Mouse (Mus musculus): ENCODE data around the gene Golga5. TPM values are rescaled to one million over a fixed set of nuclear protein-coding genes. Genes with fewer than 3 reads are reported as not detected.

Golga5 gene
- polyA plus RNA-seq, 1 experiment from 2014 or later: 28.5 TPM

DNA sequence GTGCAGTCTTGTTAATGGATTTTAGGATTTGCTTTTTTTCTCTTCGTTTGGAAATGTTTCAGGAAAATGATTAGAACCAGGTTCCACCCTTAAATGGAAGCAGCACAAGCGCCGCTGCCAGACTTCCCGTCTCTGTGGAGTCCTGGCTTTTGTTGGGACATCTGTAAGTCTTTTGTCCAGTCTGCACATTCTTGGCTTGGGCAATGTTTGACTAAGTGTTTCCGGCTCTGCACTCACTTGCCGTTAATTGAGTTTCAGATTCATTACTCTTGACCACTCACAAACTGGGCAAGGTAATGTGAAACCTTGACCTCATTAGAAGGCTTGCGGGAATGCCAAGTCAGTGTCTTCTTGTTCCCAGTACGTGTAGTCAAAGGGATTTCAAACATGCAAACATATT lies 29.8 kb downstream of the Golga5 start:
- H3K9me3 ChIP-seq (ENCODE audit: control insufficient read depth, low read length): no peaks in the 10 kb centered on the region
- H3K27me3 ChIP-seq (ENCODE audit: control insufficient read depth, insufficient read depth, low read length): no peaks in the 10 kb centered on the region
- H3K36me3 ChIP-seq (ENCODE audit: control insufficient read depth, insufficient read depth, low read length): peaks cover 29% of the 10 kb centered on the region
- no peak overlapping the region for H3K4me2 ChIP-seq (ENCODE audit: low read depth, low read length)
- H3K4me3 ChIP-seq (ENCODE audit: low read depth, low read length): no peak overlapping the region
- H3K9ac ChIP-seq (replicated peaks; ENCODE audit: low read depth, low read length): no peak overlapping the region
- no peak overlapping the region for H3K27ac ChIP-seq (ENCODE audit: low read depth, low read length)
- ATAC-seq (ENCODE audit: low read depth): no peak
- 78% methylated on average over 8 of the region's 8 CpGs for WGBS
- no peaks in the 10 kb centered on the region for H3K4me1 ChIP-seq (ENCODE audit: control insufficient read depth, insufficient read depth, low read length)

DNA sequence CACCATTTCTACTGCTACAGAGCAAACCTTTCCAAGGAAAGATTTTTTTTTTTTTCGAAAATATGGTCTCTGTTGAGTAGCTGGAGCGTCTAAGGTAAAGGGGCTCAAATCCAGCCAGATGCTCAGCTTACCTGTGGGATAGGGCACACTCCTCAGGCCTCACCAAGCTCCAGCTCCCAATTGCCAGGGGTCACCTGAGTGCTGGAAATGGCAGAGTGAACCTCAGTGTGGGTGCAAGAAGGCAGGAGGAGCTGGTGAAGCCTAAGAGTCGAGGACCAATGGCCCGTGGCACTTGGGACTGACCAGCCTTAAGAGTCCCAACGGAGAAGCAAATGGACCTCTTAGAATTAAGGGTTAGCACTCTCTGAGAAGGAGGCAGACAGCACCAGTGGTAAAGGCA lies 30.3 kb downstream of the Golga5 start:
- WGBS: 92% methylated on average over 5 of the region's 5 CpGs

DNA sequence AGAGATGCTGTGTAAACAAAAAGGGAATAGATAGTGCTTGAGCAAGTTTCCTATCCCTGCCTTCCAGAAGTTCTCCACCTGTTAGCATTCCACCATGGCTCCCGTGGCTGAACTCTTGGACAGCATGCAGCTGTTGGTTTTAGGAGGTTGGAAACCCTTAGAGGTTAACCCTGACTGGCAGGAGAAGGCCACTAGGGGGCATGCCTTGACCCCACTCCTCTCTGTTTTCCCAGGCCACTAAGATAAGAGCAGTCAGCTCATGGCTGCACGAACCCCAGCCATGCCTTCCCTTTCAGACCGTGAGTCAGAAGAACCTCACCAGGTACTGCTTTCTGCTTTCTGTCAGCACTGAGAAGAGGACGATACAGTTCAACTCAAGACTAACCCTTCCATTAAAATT lies 30.8 kb downstream of the Golga5 start:
- Histone ChIP-seq H3K4me3 (ENCODE audit: low read depth, low read length) (no peak overlapping the region), H3K9me3 (ENCODE audit: control insufficient read depth, low read length) (no peaks in the 10 kb centered on the region), H3K36me3 (ENCODE audit: control insufficient read depth, insufficient read depth, low read length) (peaks cover 27% of the 10 kb centered on the region), H3K4me1 (ENCODE audit: control insufficient read depth, insufficient read depth, low read length) (no peaks in the 10 kb centered on the region), H3K27ac (ENCODE audit: low read depth, low read length) (no peak overlapping the region), H3K27me3 (ENCODE audit: control insufficient read depth, insufficient read depth, low read length) (no peaks in the 10 kb centered on the region), H3K4me2 (ENCODE audit: low read depth, low read length) (no peak overlapping the region), H3K9ac (replicated peaks; ENCODE audit: low read depth, low read length) (no peak overlapping the region)
- 76% methylated on average over 4 of the region's 4 CpGs for WGBS
- ATAC-seq (ENCODE audit: low read depth): no peak

More for the DNA sequence above, 30.3 kb downstream of the Golga5 start:
- peaks cover 27% of the 10 kb centered on the region for H3K36me3 ChIP-seq (ENCODE audit: control insufficient read depth, insufficient read depth, low read length)
- no peak overlapping the region for H3K9ac ChIP-seq (replicated peaks; ENCODE audit: low read depth, low read length)
- H3K4me1 ChIP-seq (ENCODE audit: control insufficient read depth, insufficient read depth, low read length): no peaks in the 10 kb centered on the region
- no peak for ATAC-seq (ENCODE audit: low read depth)
- no peaks in the 10 kb centered on the region for H3K9me3 ChIP-seq (ENCODE audit: control insufficient read depth, low read length)
- no peaks in the 10 kb centered on the region for H3K27me3 ChIP-seq (ENCODE audit: control insufficient read depth, insufficient read depth, low read length)
- H3K4me2 ChIP-seq (ENCODE audit: low read depth, low read length): no peak overlapping the region
- H3K4me3 ChIP-seq (ENCODE audit: low read depth, low read length): no peak overlapping the region
- no peak overlapping the region for H3K27ac ChIP-seq (ENCODE audit: low read depth, low read length)

DNA sequence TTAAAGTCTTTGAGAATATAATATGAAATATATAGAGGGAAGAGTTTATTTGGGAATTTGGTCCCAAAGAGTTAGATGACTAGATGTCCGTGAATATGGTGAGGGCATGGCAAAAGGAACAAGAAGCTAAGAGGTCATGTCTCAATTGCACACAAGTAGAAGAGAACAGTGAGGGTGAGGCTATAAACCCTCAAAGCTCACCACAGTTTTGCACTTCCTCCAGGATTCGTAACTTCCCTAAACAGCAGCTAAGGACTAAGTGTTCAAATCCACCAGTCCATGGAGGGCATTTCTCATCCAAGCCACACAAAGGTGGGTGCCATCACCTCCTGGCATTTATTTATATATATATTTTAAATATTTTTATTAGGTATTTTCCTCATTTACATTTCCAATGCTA lies 32.1 kb downstream of the Golga5 start:
- Histone ChIP-seq H3K4me1 (ENCODE audit: control insufficient read depth, insufficient read depth, low read length) (no peaks in the 10 kb centered on the region), H3K9ac (replicated peaks; ENCODE audit: low read depth, low read length) (no peak overlapping the region), H3K27ac (ENCODE audit: low read depth, low read length) (no peak overlapping the region), H3K9me3 (ENCODE audit: control insufficient read depth, low read length) (no peaks in the 10 kb centered on the region), H3K27me3 (ENCODE audit: control insufficient read depth, insufficient read depth, low read length) (no peaks in the 10 kb centered on the region), H3K4me2 (ENCODE audit: low read depth, low read length) (no peak overlapping the region), H3K36me3 (ENCODE audit: control insufficient read depth, insufficient read depth, low read length) (peaks cover 20% of the 10 kb centered on the region), H3K4me3 (ENCODE audit: low read depth, low read length) (no peak overlapping the region)
- ATAC-seq (ENCODE audit: low read depth): no peak
- WGBS: 96% methylated on average over 2 of the region's 2 CpGs

DNA sequence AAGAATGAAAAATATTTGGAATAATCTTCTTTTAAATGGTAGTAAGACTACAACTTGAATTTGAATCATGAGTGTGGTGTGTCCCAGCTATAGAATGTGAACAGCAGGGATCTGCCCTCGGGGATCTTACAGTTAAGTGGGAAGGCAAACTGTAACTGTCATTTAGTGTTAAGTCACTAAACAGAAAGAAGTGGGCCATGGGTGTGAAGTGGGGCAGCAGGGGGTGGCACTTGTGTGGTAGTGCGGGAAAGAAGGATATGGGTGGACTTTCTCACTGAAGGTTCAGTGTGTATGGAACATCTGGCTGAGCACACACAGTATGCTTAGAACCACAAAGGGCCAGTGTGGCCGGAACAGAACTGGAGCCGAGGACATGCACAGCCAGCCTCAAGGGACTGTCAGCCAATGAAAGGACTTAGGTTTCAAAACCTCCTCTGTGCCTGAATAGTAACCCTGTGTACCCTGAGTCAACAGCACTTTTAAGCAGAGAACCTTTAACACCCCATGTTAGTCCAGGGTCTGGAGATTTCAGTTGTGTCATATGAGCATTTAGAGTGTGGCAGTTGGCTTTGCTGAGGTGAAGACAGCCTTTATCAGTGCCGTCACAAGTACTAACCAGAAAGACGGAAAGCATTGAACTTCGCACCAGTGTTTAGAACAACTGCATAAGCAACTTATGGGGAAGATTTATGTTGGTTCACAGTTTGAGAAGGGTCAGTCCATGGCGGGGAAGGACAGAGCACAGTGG lies 33.1 kb downstream of the Golga5 start:
- Histone ChIP-seq H3K4me1 (ENCODE audit: control insufficient read depth, insufficient read depth, low read length) (no peaks in the 10 kb centered on the region), H3K4me2 (ENCODE audit: low read depth, low read length) (no peak overlapping the region), H3K27me3 (ENCODE audit: control insufficient read depth, insufficient read depth, low read length) (no peaks in the 10 kb centered on the region), H3K4me3 (ENCODE audit: low read depth, low read length) (no peak overlapping the region), H3K9ac (replicated peaks; ENCODE audit: low read depth, low read length) (no peak overlapping the region), H3K27ac (ENCODE audit: low read depth, low read length) (no peak overlapping the region), H3K36me3 (ENCODE audit: control insufficient read depth, insufficient read depth, low read length) (peaks cover 11% of the 10 kb centered on the region), H3K9me3 (ENCODE audit: control insufficient read depth, low read length) (no peaks in the 10 kb centered on the region)
- no peak for ATAC-seq (ENCODE audit: low read depth)
- WGBS: 81% methylated on average over 8 of the region's 8 CpGs

DNA sequence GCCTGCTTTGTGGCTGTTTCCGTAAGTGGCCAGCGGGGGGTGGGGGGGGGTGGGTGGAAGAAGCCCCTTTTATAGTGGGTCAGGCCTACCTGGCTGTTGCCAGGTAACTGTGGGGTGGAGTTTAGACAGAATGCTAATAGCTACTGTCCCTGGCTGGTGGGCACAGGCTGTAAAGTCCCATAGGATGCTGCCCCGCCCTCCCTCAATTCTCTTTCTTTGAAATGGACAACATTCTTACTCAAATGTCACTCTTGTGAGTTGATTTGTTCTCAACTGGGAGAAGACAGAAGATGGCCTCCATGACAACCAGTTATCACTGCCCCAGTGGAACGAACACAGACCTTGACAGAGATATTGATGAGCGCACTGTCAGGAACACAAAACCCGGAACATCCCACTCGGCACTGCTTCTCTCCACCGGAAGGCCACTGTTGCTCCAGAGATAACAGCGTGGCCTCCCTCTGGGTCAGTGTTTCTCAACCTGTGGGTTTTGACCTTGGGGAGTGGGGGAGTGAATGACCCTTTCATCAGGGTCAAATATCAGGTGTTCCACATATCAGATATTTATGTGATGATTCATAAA lies 36.3 kb downstream of the Golga5 start:
- WGBS: 57% methylated on average over 9 of the region's 9 CpGs
- no peak for ATAC-seq (ENCODE audit: low read depth)
- Histone ChIP-seq H3K9ac (replicated peaks; ENCODE audit: low read depth, low read length) (no peak overlapping the region), H3K36me3 (ENCODE audit: control insufficient read depth, insufficient read depth, low read length) (no peaks in the 10 kb centered on the region), H3K4me2 (ENCODE audit: low read depth, low read length) (no peak overlapping the region), H3K4me1 (ENCODE audit: control insufficient read depth, insufficient read depth, low read length) (no peaks in the 10 kb centered on the region), H3K27me3 (ENCODE audit: control insufficient read depth, insufficient read depth, low read length) (no peaks in the 10 kb centered on the region), H3K27ac (ENCODE audit: low read depth, low read length) (no peak overlapping the region), H3K9me3 (ENCODE audit: control insufficient read depth, low read length) (no peaks in the 10 kb centered on the region), H3K4me3 (ENCODE audit: low read depth, low read length) (no peak overlapping the region)

DNA sequence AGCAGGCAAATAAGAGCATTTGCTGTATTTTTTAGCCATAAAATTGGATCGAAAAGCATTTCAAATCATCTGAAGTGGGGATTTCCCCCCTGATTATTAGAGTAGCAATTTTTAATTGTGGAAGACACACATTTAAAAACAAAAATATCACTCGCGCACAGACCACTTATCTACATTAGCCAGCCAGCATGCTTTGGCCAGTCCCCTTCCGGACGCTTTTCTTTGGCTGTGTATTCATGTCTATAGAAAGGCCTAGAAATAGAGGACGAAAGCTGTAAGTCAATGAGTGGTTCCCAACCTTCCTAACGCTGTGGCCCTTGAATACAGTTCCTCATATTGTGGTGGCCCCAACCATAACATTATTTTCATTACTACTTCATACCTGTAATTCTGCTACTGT lies 37.0 kb downstream of the Golga5 start:
- Histone ChIP-seq H3K27me3 (ENCODE audit: control insufficient read depth, insufficient read depth, low read length) (no peaks in the 10 kb centered on the region), H3K36me3 (ENCODE audit: control insufficient read depth, insufficient read depth, low read length) (no peaks in the 10 kb centered on the region), H3K4me3 (ENCODE audit: low read depth, low read length) (no peak overlapping the region), H3K9ac (replicated peaks; ENCODE audit: low read depth, low read length) (no peak overlapping the region), H3K4me1 (ENCODE audit: control insufficient read depth, insufficient read depth, low read length) (no peaks in the 10 kb centered on the region), H3K9me3 (ENCODE audit: control insufficient read depth, low read length) (no peaks in the 10 kb centered on the region), H3K4me2 (ENCODE audit: low read depth, low read length) (no peak overlapping the region), H3K27ac (ENCODE audit: low read depth, low read length) (no peak overlapping the region)
- 92% methylated on average over 7 of the region's 7 CpGs for WGBS
- no peak for ATAC-seq (ENCODE audit: low read depth)

DNA sequence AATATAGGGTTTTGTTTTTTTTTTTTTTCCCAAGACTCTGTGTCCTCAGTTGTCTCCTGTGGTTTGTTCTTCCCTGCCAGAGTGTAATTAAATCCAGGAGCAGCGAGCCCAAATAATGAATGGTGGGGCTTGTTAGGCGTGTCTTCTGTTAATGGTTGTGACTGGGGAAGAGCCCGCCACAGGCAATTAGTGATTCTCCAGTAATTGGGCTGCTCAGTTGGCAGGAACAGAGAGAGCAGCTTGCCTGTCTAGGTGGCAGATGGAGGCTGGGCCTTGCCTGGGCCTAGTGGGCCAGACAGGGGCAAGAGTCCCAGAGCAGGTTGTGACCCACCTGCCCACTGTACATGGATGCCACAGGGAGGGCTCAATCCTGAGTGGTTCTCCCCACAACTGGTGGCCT lies 42.4 kb downstream of the Golga5 start:
- no peaks in the 10 kb centered on the region for H3K27me3 ChIP-seq (ENCODE audit: control insufficient read depth, insufficient read depth, low read length)
- no peak overlapping the region for H3K27ac ChIP-seq (ENCODE audit: low read depth, low read length)

DNA sequence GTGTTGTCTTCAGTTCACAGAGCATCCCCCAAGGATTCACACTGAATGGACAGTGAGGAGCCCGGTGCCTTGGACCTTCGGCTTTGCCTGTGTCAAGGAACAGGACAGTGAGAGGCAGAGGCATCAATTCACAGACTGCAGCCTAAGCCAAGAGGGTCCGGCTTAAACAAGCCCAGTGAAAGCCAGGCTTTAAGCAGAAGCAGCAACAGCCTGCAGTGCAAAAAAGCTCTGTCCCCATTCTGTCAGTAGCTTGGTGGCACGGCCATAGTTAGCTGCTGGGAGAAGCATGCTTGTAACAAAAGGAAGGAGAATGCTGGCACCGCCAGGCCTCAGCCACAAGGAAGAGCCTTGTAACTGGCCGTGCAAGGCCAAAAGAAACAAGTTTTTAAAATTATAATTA lies 45.2 kb downstream of the Golga5 start:
- Histone ChIP-seq H3K27me3 (ENCODE audit: control insufficient read depth, insufficient read depth, low read length) (no peaks in the 10 kb centered on the region), H3K9ac (replicated peaks; ENCODE audit: low read depth, low read length) (no peak overlapping the region), H3K4me1 (ENCODE audit: control insufficient read depth, insufficient read depth, low read length) (0 out of 2 replicates have a peak, but pooled peaks cover 4% of the 10 kb centered on the region), H3K4me3 (ENCODE audit: low read depth, low read length) (no peak overlapping the region), H3K4me2 (ENCODE audit: low read depth, low read length) (no peak overlapping the region), H3K9me3 (ENCODE audit: control insufficient read depth, low read length) (no peaks in the 10 kb centered on the region), H3K36me3 (ENCODE audit: control insufficient read depth, insufficient read depth, low read length) (no peaks in the 10 kb centered on the region), H3K27ac (ENCODE audit: low read depth, low read length) (no peak overlapping the region)
- 77% methylated on average over 6 of the region's 6 CpGs for WGBS
- no peak for ATAC-seq (ENCODE audit: low read depth)

More for the DNA sequence above, 42.4 kb downstream of the Golga5 start:
- 0 out of 2 replicates have a peak, but pooled peaks cover 4% of the 10 kb centered on the region for H3K4me1 ChIP-seq (ENCODE audit: control insufficient read depth, insufficient read depth, low read length)
- 8% methylated on average over 3 of the region's 3 CpGs for WGBS
- H3K9ac ChIP-seq (replicated peaks; ENCODE audit: low read depth, low read length): no peak overlapping the region
- H3K36me3 ChIP-seq (ENCODE audit: control insufficient read depth, insufficient read depth, low read length): no peaks in the 10 kb centered on the region
- ATAC-seq (ENCODE audit: low read depth): peak; percentile 86
- H3K4me3 ChIP-seq (ENCODE audit: low read depth, low read length): no peak overlapping the region
- H3K4me2 ChIP-seq (ENCODE audit: low read depth, low read length): no peak overlapping the region
- H3K9me3 ChIP-seq (ENCODE audit: control insufficient read depth, low read length): no peaks in the 10 kb centered on the region
